Mouse (Mus musculus): ENCODE results near the gene Hcst.

The Hcst gene

DNA sequence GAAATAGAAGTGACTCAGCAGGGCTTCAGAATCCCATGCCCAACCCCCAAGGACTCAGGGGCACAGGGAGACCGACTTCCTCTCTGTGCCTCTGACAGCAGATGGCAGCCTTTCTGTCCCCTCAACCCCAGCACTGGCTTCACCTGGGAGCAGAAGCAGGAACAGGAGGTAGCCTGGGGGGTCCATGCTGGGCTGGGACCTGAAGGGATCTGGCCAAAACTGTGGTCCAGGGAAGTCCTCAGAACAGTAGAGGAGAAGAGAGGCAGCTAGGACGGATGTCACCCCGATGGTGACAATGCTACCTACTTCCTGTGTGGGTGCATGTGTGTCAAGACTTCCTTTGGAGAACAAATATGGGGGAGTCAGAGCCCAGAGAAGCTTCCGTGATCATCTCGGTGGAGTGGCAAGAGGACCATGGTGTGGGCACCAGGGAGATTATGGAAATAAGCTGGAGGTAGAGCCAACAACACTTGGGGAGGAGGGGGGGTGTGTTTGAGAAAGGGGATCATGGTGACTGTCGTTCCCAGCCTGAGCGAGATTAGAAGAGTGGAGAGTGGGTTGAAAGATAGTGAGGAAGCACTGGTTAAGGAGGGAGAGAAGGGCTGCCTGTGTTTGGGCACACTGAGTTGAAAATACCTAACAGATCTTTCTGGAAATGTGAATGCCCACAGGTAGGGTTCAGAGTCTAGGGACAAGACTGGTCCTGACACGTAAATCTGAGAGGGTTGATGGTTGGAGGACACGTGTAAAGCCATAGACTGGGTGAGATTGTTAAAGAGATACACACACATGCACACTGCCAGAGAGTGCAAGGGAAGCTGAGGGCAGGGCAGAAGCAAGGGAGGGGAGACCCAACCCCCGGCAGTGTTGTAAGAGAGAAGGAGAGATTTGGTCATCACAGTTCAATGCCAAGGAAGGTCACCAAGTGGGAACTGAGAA, at the start of gene Hcst:
Hcst (minus strand) TSS at position 294 of the 939 bp plus-strand sequence.
- DNase-seq (ENCODE audit: low spot score), result no peak

DNA sequence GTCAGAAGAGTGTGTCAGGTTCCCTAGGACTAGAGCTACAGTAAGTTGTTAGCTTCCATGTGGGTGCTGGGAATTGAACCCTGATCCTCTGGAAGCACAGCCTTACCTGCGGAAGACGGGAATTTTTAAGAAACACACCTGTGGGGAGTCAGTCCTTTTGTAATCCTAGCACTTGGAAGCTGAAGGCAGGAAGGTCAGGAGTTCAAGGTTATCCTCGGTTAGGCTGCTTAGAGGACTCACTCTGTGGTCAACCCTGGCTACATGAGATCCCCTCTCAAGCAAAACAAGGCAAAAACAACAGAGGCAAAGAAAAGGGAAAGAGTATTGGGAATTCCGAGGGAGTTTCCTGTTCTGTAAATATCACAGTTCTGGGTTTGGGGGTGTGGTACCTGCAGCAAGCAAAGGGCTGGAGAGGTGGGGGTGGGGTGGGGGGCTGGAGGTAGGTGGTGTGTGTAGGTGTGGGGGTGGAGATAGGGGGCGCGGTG, 45.2 kb upstream of the Hcst start:
- DNase-seq (ENCODE audit: low spot score), result no peak

DNA sequence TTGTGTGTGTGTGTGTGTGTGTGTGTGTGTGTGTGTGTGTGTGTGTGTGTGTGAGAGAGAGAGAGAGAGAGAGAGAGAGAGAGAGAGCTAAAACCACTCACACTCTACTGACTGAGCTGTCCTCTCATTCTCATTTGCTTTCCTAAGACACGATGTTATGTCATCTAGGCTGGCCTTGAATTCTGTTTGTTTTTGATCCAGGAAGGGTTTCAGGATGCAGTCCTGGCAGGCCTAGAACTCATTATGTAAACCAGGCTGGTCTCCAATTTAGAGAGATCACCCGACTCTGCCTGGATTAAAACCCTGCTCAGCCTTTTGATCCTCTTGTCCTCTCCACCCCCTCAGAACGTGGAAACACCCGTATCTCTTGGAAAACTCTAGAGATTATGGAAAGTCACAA, 44.3 kb upstream of the Hcst start:
- no peak for DNase-seq (ENCODE audit: low spot score)

DNA sequence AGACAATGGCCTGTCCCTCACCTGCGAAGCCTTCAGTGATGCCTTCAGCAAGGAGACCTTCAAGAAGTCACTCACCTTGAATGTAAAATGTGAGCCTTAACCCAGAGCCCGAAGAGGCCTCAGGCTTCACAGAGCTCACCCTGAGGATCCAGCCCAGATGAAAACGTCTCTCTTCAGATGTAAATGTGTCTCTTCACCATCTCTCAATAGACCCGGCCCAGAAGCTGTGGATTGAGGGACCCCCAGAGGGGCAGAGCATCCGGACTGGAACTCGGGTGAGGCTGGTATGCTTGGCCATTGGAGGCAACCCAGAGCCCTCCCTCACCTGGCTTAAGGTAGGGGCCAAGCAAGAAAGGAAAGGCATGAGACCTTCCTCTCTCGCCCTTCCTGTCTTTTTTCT, 43.9 kb upstream of the Hcst start:
- DNase-seq (ENCODE audit: low spot score), result no peak

DNA sequence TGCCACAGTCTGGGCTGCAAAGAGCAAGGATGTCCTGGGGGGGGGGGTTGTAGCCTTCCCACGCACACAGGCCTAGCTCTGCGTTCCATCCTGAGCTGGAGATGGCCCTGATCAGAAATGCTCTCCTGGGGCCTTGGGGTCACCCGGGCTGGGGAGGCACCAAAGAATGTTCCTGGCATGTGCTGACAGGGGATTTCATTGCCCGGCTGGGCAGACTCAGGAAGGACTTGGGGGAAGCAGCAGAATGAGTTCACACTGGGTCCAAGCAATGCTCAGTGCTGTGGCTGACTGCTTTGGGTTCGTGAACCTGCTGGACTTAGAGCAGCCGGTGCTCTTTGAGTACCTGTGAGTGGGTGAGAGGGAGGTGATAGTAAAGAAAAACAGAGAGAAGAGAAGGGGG, 39.8 kb upstream of the Hcst start:
- no peak for DNase-seq (ENCODE audit: low spot score)

DNA sequence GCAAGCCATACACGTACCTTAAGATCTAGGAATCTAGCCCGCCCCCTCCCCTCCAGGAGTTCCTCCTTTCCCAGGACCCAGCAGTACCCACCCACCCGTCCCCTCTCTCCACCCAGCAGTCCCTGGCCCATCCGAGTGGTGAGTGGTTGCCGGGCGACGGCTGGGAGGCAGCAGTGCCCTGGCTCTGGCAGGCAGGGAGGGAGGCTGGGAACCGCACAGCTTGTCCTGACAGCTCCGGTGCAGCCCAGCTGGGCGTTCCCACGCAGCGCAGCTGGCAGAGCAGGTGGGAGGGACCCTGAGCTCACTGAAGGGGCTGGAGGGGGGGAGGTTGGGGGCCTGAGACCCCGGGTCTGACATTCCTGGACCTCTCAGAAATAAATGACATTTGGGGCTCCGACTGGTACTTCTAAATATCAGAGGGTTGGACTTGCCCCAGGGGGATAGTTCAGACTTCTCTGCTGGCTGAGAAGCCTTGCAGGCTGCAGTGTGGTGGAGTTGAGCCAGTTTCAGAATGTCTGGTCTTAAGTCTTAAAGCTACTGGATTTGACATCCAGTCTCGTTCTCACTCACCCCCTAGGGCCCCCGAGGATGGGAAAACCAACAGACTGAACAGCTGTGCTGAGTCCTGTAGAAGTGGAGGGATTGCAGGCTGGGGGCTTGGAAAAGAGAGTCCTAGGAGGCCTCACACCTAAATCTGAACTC, 38.1 kb upstream of the Hcst start, which contains the start of the genes Kirrel2 and Nphs1:
Kirrel2 (minus strand) TSS at position 62 of the 702 bp plus-strand sequence.
Nphs1 (plus strand) TSS at position 687 of the 702 bp plus-strand sequence.
- DNase-seq (ENCODE audit: low spot score), result no peak

DNA sequence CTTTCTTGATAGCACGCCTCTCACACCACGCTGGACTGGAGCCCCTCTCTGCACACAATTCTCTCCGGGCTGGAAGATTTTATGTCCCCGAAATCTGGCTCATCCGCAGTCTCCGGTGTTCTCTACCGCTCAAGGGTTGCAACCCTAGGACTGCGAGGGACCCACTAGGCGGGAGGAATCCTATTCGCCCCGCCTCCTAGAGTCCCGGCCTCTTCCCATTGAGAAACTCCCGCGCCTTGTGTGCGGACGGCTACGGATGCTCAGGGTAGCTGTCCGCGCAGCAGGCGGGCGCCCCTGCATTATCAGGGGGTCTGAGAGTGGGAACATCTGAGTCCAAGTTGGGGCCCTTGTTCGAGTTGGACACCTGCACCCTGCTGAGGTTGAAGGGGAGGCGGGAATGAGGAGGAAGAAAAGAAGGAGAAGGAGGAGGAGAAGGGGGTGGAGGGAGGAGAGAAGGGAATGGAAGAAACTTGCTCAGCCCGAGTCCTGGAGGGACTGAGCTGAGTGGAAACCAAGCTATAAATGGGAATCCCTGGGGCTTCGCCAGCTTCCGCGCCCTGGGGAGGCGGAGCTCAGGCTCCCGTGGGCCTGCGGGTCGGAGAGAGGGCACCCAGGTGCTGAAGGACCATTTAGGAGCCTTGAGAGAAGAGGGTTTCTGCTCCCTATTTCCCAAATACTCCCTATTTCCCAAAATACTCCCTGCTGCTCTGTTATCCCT, 37.4 kb upstream of the Hcst start:
- no peak for DNase-seq (ENCODE audit: low spot score)

DNA sequence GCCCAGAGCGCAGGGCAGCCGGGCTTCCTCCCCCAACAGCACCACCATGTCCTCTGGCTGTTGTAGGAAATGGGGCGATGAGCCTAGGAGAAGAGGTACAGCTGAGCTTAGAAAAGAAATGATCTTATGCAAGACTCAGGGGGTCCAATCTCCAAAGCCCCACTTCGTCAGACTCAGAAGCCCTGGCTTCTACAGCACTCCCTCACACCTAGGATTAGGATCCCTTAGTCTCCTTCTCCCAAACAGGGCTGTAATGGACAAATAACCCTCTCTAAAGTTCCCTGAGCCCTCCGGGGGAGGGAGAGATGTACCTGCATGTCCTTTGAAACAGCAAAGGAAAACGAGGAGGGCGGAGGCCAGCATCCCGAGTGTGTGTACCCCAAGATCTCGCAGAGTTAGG, 36.8 kb upstream of the Hcst start:
- no peak for DNase-seq (ENCODE audit: low spot score)

DNA sequence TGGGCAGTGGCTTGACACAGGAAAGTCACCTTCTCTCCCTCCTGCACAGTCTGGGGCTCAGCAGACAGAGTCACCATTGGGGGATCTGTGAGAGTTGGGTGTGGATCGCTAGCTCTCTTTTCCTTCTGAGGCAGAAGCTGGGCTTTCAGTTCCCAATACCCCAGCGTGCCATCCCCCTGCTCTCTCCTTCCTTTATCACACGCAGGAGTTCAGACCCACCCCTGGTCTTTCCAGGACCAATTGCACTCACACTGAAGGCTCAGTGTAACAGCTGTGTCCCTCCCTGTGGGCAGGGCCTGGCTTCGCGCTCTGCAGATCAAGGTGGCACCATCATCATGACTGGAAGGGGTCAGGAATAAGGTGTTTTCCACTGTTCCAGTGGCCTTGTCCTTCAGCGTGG, 34.6 kb upstream of the Hcst start:
- DNase-seq (ENCODE audit: low spot score), result no peak

DNA sequence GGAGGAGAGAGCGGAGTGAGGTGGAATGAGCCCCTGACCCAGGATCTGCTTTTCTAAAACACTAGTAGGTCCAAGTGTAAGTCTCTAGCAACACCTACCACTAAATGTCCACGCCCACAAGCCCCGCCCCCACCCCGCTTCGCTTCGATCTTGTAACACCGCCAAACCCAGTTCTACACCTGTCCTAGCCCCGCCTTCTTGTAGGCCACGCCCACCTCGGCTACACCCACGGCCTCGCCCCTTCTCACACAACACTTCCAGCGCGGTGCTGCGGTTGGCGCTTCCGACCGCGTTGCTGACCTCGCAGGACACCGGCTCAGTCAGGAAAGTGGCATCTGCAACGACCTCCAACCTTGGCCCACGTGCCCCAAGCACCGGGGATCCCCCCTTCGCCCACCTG, 34.1 kb upstream of the Hcst start:
- peak; percentile 37 for DNase-seq (ENCODE audit: low spot score)

DNA sequence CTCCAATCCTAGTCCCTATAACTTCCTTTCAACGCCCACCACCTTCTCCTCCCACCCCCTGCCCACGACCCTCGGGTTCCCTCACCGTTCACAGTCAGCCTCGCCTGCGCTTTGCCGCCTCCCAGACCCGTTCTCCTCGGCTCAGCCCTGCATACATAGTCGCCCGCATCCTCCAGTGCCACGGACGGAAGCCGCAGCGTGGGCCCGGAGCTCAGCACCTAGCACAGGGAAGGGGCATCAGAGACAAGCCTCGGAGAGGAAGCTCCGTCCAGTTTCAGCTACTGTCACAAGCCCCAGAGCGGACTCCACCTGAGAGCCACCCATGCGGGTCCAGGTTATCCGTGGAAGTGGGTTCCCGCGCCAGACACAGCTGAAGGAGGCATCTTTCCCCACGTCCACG, 33.7 kb upstream of the Hcst start:
- DNase-seq (ENCODE audit: low spot score), result no peak

DNA sequence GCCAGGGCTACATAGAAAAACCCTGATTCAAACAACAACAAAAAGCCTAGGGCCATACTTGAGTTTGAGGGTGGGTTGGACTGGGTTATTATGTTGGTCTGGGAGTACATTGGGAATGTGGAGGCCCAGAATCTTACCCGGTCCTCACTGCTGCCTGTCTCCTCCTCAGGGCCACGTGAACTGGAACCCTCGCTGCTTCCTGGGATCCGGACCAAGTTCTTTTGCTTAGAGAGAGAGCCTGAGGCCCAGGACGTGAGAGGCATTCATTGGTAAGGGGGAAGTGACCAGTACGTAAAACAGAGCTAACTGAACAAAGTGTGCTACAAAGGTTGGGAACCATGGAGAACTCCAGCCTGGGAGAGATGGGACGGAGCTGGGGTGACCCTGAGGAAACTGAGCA, 30.6 kb upstream of the Hcst start:
- no peak for DNase-seq (ENCODE audit: low spot score)

DNA sequence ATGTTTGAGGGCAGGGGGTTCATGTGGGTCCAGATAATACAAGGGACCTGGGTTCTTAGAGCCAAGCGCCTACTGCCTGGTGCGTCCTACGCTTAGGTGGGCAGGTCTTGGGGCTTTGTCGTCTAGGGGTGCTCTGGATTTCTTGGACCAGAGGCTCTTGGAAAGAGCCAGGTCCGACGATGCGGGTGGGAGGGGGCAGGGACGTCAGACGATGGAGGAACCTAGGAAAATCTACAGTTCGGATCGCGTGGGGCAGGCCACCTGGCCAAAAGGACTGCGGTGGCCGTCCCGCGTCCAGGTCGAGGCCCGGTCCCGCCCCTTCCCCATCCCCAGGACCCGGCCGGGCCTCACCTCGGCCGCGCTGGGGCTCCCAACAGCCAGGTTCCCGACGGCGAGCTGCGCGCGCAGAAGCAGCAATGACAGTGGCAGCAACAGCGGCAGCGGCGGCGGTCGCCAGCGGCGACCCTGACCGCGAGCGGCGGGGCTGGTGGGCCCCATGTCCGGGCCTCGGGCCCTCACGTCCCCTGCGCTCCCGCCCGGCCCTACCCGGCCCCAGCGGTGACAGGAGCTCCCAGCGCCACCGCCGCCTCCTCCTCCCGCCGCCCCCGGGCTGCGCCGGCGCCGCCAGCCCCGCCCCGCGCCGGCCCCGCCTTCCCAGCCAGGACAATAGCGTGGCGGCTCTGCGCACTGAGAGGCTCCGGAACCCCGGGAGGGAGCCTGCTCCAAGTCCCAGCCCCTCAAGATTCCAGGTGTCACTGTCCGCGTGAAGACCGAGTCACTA, 25.5 kb upstream of the Hcst start, which contains the start of gene Aplp1:
Aplp1 (minus strand) TSS at position 565 of the 781 bp plus-strand sequence.
- DNase-seq (ENCODE audit: low spot score), result no peak

DNA sequence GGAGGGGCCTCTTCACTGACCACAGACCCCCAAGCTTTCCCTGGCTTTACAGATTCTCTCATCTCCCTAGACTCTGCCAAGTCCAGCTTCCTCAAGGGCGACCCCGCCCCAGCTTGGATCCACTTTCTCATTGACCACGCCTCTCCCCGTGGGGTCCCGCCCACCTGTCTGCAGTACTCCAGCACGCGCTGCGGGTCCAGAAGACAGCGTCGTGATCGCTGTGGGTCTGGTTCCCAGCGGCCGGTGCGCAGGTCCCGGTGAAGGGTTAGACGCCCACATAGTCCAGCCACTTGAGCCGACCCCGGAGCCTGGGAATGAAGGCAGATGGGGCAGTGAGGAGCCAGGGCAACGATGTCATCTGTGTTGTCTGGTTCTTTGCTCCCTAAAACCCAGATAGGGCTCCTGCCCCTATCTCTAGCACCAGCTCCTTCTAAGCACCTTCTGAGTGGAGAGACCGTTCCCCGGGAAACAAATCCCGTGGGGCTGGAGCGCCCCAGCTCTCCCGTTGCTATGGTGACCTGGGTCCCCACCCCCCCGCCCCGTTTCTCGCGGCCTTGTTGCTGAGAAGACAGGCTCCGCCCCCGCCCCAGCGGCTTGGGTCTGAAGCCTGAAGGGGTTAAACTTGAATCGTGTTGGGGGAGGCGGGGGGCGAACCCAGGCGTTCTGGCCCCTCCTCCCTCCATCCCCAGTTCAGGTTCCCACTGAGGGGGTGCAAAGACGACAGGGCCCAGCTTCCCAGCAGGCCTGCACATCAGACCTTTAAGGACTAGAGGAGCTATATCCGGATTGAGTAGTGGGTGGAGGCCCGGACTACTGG, 24.7 kb upstream of the Hcst start:
- DNase-seq (ENCODE audit: low spot score), result no peak

DNA sequence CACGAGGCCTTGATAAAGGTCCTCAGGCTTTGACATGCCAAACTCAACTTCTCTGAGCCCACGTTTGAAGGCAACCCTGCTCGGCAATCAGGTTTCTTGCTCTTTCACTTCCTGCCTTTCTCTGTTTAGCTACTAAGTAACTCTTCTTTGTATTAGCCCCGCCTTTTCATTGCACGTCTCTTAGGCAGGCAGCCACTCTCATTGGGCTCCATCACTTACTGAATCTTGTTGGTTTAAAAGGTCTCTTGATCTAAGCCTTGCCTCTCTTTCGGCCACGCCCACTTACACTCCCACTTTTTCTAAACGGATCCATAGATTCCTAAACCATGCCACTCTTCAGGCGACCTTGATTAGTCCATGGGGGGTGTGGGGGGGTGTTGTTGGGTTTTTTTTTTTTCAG, 24.0 kb upstream of the Hcst start:
- no peak for DNase-seq (ENCODE audit: low spot score)

DNA sequence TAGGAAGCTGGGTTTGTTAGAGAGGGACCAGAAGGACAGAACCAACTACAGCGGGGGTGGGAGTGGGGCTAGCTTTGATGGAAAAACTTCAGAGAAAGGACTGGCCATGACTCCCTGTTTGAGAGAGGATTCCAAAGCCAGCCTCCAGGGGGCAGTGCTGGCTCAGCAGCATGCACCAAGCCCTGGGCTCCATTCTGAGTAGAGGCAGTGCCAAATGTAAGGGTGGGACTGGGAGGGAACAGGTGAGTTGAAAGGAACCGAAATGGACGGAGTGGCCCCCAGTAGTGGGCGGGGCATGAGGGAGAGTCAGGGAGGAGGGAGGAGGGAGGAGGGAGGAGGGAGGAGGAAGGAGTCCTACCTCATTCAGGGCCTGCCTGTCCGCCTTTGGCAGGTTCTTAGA, 21.0 kb upstream of the Hcst start:
- DNase-seq (ENCODE audit: low spot score), result no peak

DNA sequence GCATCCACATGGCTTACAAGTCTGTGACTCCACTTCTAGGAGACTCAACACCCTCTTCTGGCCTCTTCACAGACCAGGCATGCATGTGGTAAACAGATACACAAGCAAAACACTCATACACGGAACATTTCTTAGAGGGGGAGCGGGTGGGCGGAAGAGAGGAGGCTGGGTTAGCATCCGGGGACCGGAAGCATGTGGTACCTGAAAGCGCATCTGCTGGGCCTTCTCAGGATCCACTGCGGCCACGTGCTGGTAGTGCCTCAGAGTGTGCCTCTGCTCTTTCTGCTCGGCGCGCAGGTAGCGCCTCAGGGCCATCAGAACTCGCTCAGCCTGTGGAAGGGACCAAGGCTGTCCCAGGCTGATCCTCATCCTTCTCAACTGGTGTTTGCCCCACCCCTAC, 20.1 kb upstream of the Hcst start:
- no peak for DNase-seq (ENCODE audit: low spot score)

DNA sequence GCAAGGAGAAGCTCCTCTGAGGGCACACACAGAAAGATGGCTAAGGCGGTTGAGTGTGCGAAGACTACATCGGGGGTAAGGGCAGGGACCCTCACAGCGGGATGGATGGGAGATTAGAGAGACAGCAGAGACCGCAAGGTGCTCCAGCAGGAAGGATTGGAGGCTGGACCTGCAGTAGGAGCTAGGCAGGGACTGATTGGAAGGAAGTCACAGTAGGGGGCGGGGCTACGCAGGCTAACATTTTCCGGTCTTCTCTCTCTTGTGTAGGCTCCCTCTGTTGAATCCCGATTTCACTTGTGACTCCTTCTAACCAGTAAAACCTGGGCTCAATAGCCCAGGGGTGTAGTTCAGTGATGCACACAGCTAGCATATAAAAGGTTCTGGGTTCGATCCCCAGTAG, 17.2 kb upstream of the Hcst start:
- DNase-seq (ENCODE audit: low spot score), result no peak

DNA sequence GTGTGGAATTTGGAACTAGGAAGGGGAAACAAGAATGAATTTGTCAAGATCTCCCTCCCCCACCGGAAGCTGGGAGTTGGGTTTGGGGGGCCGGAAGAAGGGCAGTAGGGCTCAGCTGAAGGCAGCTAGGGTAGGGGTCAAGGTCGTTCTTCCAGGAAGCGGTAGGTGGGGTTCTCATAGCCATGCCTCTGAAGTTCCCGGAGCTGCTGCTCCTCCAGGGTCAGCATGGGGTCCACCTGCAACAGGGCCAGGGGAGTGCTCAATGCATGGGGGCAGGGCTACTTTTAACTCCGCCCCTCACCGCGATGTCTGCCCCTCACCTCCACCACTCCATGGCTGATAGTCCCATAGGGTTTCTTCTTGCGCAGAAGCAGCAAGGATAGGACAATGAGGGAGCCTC, 15.5 kb upstream of the Hcst start:
- no peak for DNase-seq (ENCODE audit: low spot score)

DNA sequence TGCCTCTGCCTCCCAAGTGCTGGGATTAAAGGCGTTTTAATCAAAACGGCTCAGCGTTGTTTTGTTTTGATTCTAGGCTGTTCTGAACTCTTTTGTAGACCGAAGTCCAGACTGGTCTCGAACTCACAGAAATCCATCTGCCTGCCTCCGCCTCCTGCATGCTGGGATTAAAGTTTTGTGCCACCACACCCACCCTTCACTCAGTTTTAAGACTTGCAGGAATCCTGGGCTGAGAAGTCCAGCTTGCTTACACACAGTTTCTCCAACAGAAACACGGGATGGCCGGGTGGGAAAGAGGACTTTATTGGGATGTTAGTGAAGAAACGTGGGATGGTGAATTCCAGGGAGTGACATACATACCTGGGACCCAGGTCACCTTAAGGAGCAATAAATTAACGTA, 15.0 kb upstream of the Hcst start:
- no peak for DNase-seq (ENCODE audit: low spot score)

DNA sequence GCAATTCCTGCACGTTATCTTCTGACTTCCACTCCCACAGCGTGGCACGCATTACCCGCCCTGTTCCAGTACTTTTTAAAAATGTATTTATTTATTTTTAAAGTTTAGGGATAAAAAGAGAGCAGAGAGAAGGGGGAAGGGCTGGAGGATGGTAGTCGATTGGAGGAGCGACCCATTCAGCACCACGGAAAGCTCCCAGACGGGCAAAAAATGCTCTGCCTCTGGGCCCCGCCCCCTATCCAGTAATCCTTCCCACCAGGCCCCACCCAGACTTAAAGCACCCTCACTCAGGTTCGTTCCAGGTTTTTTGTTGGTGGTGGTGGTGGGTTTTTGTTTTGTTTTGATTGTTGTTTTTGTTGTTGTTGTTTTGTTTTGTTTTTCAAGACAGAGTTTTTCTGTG, 14.6 kb upstream of the Hcst start:
- DNase-seq (ENCODE audit: low spot score), result peak; percentile 37

Data from c-Kit-positive CD71-positive TER-119-positive erythroid progenitor cells, embryonic 14.5 days (primary cell).